Mouse (Mus musculus): ENCODE results near the gene Angel1. TPM values are rescaled to one million over a fixed set of nuclear protein-coding genes. Genes with fewer than 3 reads are reported as not detected.

Angel1 gene
- polyA plus RNA-seq, 1 experiment from 2014 or later, result 14.7 TPM

DNA sequence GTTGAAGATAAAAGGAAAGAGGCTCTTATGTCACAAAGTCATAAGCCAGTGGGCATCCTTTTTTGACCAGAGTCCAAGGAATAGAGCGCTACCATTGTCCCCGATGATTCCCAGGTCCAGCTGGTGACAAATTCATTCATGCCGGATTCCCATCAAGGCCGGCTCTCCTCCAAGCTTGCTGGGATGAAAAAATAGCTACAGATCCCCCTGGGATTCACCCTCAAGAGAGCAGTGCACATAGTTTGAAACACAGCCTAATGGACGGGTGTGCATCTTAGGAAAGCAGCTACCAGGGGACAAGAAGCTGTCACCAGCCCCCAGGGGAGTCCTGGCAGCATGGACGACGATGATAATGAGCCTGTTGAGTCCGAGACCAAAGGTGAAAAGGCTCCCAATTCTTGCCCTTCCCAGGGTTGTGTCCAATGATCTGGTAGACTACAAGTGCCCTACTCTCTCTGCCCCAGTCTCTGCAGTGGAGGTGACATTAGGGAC lies 8.1 kb upstream of the Angel1 start, which contains the start of gene Lrrc74a:
Gene Lrrc74a, plus strand, starts transcription at position 51 of the 492 bp plus-strand sequence.
- no peak within 1 kb of the TSS for H3K4me3 ChIP-seq
- no peaks in the 10 kb centered on the region for H3K4me1 ChIP-seq (replicated peaks)
- H3K9me3 ChIP-seq, result no peaks in the 10 kb centered on the region
- no peaks in the 10 kb centered on the region for H3K27me3 ChIP-seq (ENCODE audit: insufficient read depth, poor library complexity, severe bottlenecking)
- WGBS, result 86% methylated on average over 8 of the region's 8 CpGs
- H3K27ac ChIP-seq, result no peak within 1 kb of the TSS
- DNase-seq (ENCODE audit: low spot score), result no peak
- H3K36me3 ChIP-seq, result no peaks in the 10 kb centered on the region

DNA sequence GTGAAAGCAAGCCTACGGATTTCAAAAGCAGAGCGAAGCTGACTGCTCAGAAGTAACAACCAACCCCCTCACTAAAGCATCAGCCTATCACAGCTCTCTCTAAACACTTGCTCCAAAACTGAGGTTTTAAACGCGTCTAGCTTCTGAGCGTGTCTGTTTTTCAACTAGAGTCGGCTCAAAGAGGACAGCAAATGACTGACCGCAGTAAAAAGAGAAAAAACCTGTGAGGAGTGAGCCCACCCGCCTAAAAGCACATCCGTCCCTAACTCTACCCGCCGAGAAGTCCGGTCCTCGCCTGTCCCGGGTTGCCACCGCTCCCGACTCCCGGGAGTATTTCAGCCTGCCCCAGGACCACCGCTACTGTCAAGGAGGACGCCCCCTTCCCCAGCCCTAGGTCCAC lies 554 bp downstream of the Angel1 start:
- Histone ChIP-seq H3K9me3 (no peaks in the 10 kb centered on the region), H3K4me1 (replicated peaks) (peaks cover 28% of the 10 kb centered on the region), H3K4me3 (peak overlapping the region; percentile 84), H3K27ac (peak overlapping the region; percentile 89), H3K27me3 (ENCODE audit: insufficient read depth, poor library complexity, severe bottlenecking) (no peaks in the 10 kb centered on the region), H3K36me3 (peaks cover 5% of the 10 kb centered on the region)
- WGBS, result under 1% methylated on average over 19 of the region's 19 CpGs
- DNase-seq (ENCODE audit: low spot score), result no peak

DNA sequence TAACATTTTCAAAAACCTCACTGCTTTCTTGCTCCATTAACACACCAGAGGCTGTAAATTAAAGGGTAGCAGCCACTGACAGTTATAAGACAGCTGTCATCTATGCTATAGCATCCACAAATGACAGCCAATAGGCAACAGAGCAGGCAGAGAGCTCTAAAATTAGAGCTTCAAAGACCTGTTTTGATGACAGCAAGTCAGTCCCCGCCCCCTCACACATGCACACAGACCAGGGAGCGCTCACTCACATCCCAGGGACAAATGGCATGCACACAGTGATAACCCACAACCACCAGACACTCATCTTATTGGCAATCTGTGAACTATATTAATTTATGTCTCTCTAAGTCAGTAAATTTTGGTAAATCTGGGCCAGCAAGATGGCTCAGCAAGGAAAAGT lies 2.0 kb downstream of the Angel1 start:
- H3K27ac ChIP-seq, result no peak overlapping the region
- H3K27me3 ChIP-seq (ENCODE audit: insufficient read depth, poor library complexity, severe bottlenecking), result no peaks in the 10 kb centered on the region
- H3K4me1 ChIP-seq (replicated peaks), result peaks cover 28% of the 10 kb centered on the region
- H3K36me3 ChIP-seq, result peaks cover 12% of the 10 kb centered on the region
- H3K9me3 ChIP-seq, result no peaks in the 10 kb centered on the region
- WGBS, result 77% methylated on average over 2 of the region's 2 CpGs
- H3K4me3 ChIP-seq, result no peak overlapping the region
- DNase-seq (ENCODE audit: low spot score), result no peak

DNA sequence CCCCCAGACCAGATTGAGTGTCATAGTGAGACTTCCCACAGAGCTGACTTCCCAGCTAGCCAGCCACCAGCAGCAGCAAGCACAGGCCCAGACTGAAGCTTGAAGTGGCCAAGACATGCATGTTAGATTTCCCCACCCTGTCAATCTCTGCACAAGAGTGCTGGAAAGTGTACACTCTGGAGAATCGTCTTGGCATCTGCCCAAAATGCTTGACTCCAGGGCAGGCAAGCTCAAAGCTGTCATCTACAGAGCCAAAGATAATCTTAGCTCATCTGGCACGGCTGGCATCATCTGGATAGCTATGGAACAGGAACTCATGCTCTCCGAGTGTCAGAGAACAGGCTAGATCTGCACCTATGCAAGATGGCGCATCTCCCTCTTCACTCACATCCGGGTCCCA lies 4.8 kb downstream of the Angel1 start:
- Histone ChIP-seq H3K4me1 (replicated peaks) (peaks cover 28% of the 10 kb centered on the region), H3K36me3 (peaks cover 21% of the 10 kb centered on the region), H3K27ac (no peak overlapping the region), H3K9me3 (no peaks in the 10 kb centered on the region), H3K27me3 (ENCODE audit: insufficient read depth, poor library complexity, severe bottlenecking) (no peaks in the 10 kb centered on the region), H3K4me3 (no peak overlapping the region)
- no peak for DNase-seq (ENCODE audit: low spot score)
- 95% methylated on average over 5 of the region's 5 CpGs for WGBS

DNA sequence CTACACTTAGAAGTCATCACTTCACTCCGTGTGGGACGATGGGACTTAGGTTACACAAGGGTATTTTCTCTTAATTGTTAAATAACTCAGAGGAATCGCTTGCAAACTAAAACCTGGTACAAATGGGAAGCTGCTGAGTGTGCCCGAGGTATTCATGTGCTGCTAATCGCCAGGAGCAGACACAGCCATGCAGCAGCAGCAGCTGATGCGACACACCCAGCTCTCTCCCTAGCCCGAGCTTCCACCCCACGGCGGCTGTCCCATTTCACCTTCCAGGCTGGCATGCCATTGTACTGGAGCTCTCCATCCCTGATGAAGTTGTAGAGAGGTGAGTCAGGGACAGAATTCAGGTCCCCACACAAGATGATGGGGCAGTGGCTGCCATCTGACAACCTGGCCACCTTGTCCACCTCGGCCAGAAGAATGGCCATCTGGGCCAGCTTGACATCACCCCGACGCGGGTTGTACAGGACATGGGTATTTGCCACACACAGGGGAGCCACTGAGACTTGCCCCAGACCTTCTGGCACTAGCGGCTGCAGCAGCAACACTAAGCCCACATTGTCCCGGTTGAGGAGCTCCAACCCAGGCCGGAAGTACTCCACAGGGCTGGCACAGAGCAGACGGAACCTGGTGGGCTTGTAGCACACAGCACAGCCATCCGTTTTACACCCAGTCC lies 6.2 kb downstream of the Angel1 start:
- H3K27me3 ChIP-seq (ENCODE audit: insufficient read depth, poor library complexity, severe bottlenecking), result no peaks in the 10 kb centered on the region
- peaks cover 25% of the 10 kb centered on the region for H3K36me3 ChIP-seq
- no peaks in the 10 kb centered on the region for H3K9me3 ChIP-seq
- H3K4me1 ChIP-seq (replicated peaks), result peaks cover 17% of the 10 kb centered on the region
- WGBS, result 91% methylated on average over 18 of the region's 18 CpGs
- no peak for DNase-seq (ENCODE audit: low spot score)
- no peak overlapping the region for H3K27ac ChIP-seq
- H3K4me3 ChIP-seq, result no peak overlapping the region

DNA sequence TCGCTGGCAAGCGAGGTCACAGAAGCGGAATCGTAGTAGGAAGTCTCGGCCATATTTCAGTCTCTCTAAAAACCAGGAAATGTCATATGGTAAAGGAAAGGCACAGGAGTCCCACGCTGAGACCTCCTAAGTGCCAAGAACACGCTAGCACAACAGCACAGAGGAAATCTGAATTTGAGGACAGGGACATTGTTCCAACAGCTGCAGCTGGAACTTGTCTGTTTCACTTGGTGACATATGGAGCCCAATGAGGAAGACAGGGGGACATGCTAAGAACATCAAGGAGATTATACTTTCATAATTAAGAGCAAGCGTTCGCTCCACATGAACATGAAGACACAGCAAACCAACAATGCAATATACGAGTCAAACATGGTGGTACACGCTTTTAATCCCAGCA lies 9.3 kb downstream of the Angel1 start:
- Histone ChIP-seq H3K27ac (no peak overlapping the region), H3K36me3 (peaks cover 25% of the 10 kb centered on the region), H3K4me1 (replicated peaks) (peaks cover 5% of the 10 kb centered on the region; the same call in 1 of the 2 replicates), H3K4me3 (no peak overlapping the region), H3K27me3 (ENCODE audit: insufficient read depth, poor library complexity, severe bottlenecking) (no peaks in the 10 kb centered on the region), H3K9me3 (no peaks in the 10 kb centered on the region)
- DNase-seq (ENCODE audit: low spot score), result no peak
- WGBS, result 92% methylated on average over 11 of the region's 11 CpGs

DNA sequence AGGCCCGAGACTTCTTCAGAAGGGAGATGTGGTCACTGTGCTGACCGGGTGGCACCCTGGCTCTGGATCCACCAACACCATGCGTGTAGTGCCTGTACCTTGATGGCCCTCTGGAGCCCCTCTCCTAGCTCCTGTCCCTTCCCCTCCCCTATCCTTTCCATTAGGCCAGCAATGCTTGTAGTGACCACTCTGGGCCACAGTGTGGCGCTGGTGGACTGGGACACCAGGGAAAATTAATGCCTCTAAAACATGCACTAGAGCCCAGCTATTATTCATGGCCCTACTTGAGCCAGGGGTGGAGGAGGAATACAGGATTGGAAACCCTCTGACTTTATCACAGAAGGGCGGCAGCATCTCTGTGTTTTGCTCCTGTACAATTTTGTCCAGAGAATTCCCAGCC lies 10.9 kb downstream of the Angel1 start:
- no peak overlapping the region for H3K27ac ChIP-seq
- H3K9me3 ChIP-seq, result no peaks in the 10 kb centered on the region
- 47% methylated on average over 5 of the region's 5 CpGs for WGBS
- H3K4me3 ChIP-seq, result no peak overlapping the region
- H3K27me3 ChIP-seq (ENCODE audit: insufficient read depth, poor library complexity, severe bottlenecking), result no peaks in the 10 kb centered on the region
- H3K4me1 ChIP-seq (replicated peaks), result no peaks in the 10 kb centered on the region; the same call in 1 of the 2 replicates
- peaks cover 17% of the 10 kb centered on the region for H3K36me3 ChIP-seq
- DNase-seq (ENCODE audit: low spot score), result peak; percentile 80

DNA sequence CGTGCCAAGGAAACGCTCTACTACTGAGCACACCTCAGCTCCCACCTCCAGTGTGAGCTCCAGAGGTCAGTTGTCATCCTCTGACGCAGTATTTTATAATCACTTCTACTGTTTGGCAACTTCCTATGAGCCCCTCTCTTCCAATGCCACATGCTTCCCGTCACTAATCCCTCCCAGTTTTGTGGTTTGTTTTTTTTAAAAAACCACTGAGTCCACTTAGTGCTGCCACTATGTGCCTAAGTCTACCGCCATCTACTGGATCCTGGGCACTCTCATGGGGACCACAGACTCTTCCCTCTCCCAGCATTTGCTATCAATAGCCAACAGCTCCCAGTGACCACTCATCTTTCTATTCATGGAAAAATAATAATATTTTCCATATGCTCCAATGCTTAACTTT lies 12.2 kb downstream of the Angel1 start:
- WGBS, result 77% methylated on average over 5 of the region's 5 CpGs
- Histone ChIP-seq H3K27ac (no peak overlapping the region), H3K9me3 (no peaks in the 10 kb centered on the region), H3K27me3 (ENCODE audit: insufficient read depth, poor library complexity, severe bottlenecking) (no peaks in the 10 kb centered on the region), H3K36me3 (peaks cover 13% of the 10 kb centered on the region), H3K4me3 (no peak overlapping the region), H3K4me1 (replicated peaks) (peaks cover 3% of the 10 kb centered on the region; the same call in 1 of the 2 replicates)
- DNase-seq (ENCODE audit: low spot score), result no peak

DNA sequence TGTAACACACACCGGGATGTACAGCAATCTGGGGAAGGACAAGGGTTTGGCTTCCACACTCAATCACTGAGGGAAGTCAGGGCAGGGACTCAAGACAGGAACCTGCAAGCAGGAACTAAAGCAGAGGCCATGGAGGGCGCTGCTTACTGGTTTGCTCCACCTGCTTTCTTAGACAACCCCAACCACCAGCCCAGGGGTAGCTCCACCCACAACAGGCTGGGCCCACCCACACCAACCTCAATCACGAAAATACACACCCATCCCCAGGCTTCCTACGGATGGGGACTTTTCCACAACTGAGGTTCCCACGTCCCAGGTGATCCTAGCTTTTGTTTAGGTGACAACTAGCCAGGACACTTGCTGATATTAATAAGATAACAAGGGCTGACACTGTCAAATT lies 20.4 kb downstream of the Angel1 start:
- 85% methylated on average over 5 of the region's 5 CpGs for WGBS
- H3K36me3 ChIP-seq, result peaks cover 17% of the 10 kb centered on the region

DNA sequence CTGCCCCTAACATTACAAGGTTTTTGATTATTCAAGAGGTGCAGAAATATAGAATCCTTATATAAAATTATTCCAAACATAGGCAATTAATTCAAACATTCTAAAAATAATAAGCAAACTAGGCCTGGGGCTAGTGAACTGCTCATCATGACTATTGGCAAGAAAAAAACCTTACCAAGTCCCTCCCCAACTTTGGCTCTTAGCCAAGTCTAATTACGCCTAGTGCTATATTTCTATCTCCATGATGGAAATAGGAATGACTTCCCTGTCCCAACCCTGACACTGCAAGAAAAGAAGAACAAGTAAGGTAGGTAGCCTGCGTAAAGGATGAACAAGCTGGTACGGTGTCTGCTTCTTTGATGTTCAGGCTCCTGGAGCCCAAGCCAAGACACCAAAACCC lies 23.6 kb downstream of the Angel1 start:
- H3K36me3 ChIP-seq, result peaks cover 17% of the 10 kb centered on the region
- no peaks in the 10 kb centered on the region for H3K27me3 ChIP-seq (ENCODE audit: insufficient read depth, poor library complexity, severe bottlenecking)
- no peaks in the 10 kb centered on the region for H3K9me3 ChIP-seq
- no peak overlapping the region for H3K27ac ChIP-seq
- no peak for DNase-seq (ENCODE audit: low spot score)
- WGBS, result 99% methylated on average over 3 of the region's 3 CpGs
- peaks cover 47% of the 10 kb centered on the region for H3K4me1 ChIP-seq (replicated peaks)
- no peak overlapping the region for H3K4me3 ChIP-seq

More for the DNA sequence above, 20.4 kb downstream of the Angel1 start:
- H3K4me1 ChIP-seq (replicated peaks), result peaks cover 25% of the 10 kb centered on the region
- H3K9me3 ChIP-seq, result no peaks in the 10 kb centered on the region
- no peak for DNase-seq (ENCODE audit: low spot score)
- H3K27me3 ChIP-seq (ENCODE audit: insufficient read depth, poor library complexity, severe bottlenecking), result no peaks in the 10 kb centered on the region
- H3K27ac ChIP-seq, result no peak overlapping the region
- no peak overlapping the region for H3K4me3 ChIP-seq

DNA sequence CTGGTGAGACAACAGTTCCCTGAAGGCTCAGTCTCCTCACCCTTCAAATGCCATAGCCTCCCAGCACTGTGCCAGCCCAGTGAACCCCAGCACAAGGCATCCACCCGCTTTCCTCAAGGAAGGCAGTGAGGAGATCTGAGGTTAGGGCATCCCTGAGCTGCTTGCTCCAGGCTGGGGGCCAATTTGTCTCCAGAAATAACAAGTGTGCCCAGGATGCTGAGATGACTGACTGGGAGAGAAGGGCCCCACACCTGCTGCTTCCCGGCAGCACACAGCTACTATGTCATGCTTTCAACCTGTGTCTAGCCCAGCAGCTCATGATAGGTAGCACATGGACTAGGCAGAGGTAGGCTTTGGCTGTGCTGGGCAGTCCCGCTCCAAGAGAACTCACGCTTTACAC lies 24.8 kb downstream of the Angel1 start:
- Histone ChIP-seq H3K27ac (peak overlapping the region; percentile 83), H3K9me3 (no peaks in the 10 kb centered on the region), H3K4me3 (no peak overlapping the region), H3K36me3 (peaks cover 28% of the 10 kb centered on the region), H3K27me3 (ENCODE audit: insufficient read depth, poor library complexity, severe bottlenecking) (no peaks in the 10 kb centered on the region), H3K4me1 (replicated peaks) (peaks cover 47% of the 10 kb centered on the region)
- 87% methylated on average over 4 of the region's 4 CpGs for WGBS
- no peak for DNase-seq (ENCODE audit: low spot score)

DNA sequence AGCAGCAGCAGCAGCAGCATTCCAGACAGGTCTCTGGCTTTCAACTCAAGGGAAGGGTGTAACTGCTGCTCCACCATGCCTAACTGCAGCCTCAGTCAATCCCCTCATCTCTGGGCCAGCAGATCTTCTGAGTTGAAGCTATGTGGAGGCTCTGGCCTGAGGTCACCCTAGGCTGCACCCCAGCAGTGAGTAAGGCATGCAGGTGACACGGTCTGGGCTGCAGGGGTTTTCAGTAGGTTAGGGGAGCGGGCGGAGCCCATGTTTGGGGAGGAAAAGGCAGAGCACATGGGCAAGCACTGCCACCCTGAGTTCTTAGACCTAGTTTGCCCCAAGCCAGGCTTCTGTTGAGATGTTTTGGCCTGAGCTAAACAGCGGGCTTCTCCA lies 25.3 kb downstream of the Angel1 start:
- WGBS, result 61% methylated on average over 4 of the region's 4 CpGs
- Histone ChIP-seq H3K9me3 (no peaks in the 10 kb centered on the region), H3K36me3 (peaks cover 34% of the 10 kb centered on the region), H3K4me1 (replicated peaks) (peaks cover 47% of the 10 kb centered on the region), H3K4me3 (no peak overlapping the region), H3K27ac (peak overlapping the region; percentile 83), H3K27me3 (ENCODE audit: insufficient read depth, poor library complexity, severe bottlenecking) (no peaks in the 10 kb centered on the region)
- no peak for DNase-seq (ENCODE audit: low spot score)

DNA sequence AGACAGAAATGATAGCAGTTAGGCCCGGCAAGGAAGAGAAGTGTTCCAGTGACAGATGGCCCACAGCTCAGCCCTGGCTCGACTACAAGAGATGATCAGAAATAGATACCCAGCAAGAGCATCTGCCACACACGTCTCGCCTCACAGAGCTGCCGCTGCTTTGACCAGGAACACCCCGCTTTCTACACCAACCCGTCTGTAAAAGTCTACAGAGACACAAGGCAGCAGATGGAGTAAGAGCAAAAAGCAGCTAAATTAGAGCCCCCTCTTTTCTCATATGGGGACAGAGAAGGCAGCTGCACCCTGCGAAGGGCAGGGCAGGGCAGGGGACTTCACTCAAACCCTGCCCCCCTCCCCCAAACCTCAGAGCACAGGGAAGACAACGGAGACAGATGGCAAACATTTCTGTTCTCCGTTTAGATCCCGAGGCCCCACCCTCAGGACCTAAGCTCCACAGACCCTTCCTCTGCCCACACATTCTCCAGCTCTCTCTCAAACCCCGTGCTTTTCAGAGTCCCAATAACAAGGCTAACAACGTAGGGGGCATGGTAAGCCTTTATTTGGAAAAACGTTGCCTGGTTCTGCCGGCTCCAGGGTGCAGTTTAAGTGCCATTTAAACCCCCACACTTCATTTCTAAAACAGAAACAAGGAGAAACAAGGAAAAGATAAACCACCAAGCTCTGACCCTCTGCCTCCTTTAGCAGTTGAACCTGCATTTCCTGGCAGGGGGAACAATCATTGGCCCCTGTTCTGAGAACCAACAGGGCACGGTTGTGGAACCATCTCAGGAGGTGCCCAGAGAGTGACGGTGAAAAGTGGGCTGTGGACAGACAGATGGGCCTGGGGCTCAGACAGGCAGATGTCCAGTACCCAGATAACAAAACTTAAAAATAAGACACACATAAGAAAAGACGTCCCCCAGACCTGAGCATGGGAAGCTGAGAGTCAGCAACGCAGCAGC lies 26.0 kb downstream of the Angel1 start:
- H3K4me1 ChIP-seq (replicated peaks), result peaks cover 50% of the 10 kb centered on the region
- peaks cover 41% of the 10 kb centered on the region for H3K36me3 ChIP-seq
- DNase-seq (ENCODE audit: low spot score), result peak; percentile 36
- H3K27me3 ChIP-seq (ENCODE audit: insufficient read depth, poor library complexity, severe bottlenecking), result no peaks in the 10 kb centered on the region
- 0 out of 2 replicates have a peak overlapping the region, but pooled peaks have one; percentile 22 for H3K4me3 ChIP-seq
- WGBS, result 38% methylated on average over 19 of the region's 19 CpGs
- H3K9me3 ChIP-seq, result no peaks in the 10 kb centered on the region
- peak overlapping the region; percentile 83 for H3K27ac ChIP-seq
